Mouse (Mus musculus): Measurements from ENCODE around the gene Slc16a10. TPM values are rescaled to one million over a fixed set of nuclear protein-coding genes. Genes with fewer than 3 reads are reported as not detected.

The Slc16a10 gene
- polyA plus RNA-seq, 1 experiment, result 114 TPM

- Histone ChIP-seq H3K27ac (ENCODE audit: insufficient read depth, low read depth, low read length) (peak overlapping the region; percentile 89), H3K36me3 (ENCODE audit: control insufficient read depth, insufficient read depth, low read length) (peaks cover 11% of the 10 kb centered on the region), H3K4me1 (ENCODE audit: control insufficient read depth, insufficient read depth, insufficient read length, low read length) (peaks cover 25% of the 10 kb centered on the region), H3K4me3 (ENCODE audit: low read depth, low read length) (no peak overlapping the region), H3K27me3 (ENCODE audit: control insufficient read depth, insufficient read depth, low read length) (no peaks in the 10 kb centered on the region)
- no peak for TF ChIP-seq POLR2A (IDR thresholded peaks at IDR 0.05; ENCODE audit: low read depth, low read length)
- no peak for TF ChIP-seq CTCF (IDR thresholded peaks at IDR 0.05; ENCODE audit: extremely low read depth, insufficient read length, insufficient replicate concordance, low read depth, low read length)
- WGBS, result 59% methylated on average over 8 of the region's 8 CpGs
Observed at GRCm38 (mm10) chr10:40054455-40054854, 87.6 kb downstream of the Slc16a10 start.

GRCm38 (mm10) chr10:40053896-40054295 is 88.2 kb downstream of the Slc16a10 start:
- WGBS, result 82% methylated on average over 4 of the region's 4 CpGs
- no peaks in the 10 kb centered on the region for H3K27me3 ChIP-seq (ENCODE audit: control insufficient read depth, insufficient read depth, low read length)
- H3K27ac ChIP-seq (ENCODE audit: insufficient read depth, low read depth, low read length), result peak overlapping the region; percentile 89
- peaks cover 11% of the 10 kb centered on the region for H3K36me3 ChIP-seq (ENCODE audit: control insufficient read depth, insufficient read depth, low read length)
- H3K4me3 ChIP-seq (ENCODE audit: low read depth, low read length), result no peak overlapping the region
- TF ChIP-seq CTCF (IDR thresholded peaks at IDR 0.05; ENCODE audit: extremely low read depth, insufficient read length, insufficient replicate concordance, low read depth, low read length) (no peak), POLR2A (IDR thresholded peaks at IDR 0.05; ENCODE audit: low read depth, low read length) (no peak)
- H3K4me1 ChIP-seq (ENCODE audit: control insufficient read depth, insufficient read depth, insufficient read length, low read length), result peaks cover 24% of the 10 kb centered on the region

DNA sequence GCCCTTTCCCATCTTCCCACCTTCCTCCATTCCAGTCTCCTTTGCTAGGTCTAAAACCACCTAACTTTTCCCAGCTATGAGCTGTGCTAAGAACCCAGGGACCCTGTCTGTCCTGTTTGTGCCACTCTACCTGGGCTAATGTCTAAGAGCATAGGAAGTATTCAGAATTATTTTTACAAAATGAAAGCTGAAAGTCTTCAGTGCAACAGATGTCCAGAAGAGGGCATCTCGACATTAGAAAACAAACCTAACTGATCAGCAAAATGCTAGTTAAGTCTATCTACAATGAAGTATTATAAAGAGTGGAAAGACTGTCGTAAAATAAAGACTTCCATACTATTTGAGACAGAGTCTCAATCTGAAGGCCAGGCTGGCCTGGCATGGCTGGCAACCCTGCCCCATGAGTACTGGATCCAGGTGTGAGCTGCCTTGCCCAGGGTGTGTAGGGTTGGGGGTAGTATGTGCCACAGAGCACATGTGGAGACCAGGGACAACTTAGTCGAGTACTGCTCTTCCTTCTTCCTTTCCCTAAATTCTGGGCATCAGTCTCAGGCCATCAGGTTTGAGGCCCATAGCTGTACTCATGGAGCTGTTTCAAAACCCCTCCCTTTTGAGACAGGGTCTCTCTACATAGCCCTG is 88.7 kb downstream of the Slc16a10 start:
- H3K4me3 ChIP-seq (ENCODE audit: low read depth, low read length), result no peak overlapping the region
- peaks cover 21% of the 10 kb centered on the region for H3K4me1 ChIP-seq (ENCODE audit: control insufficient read depth, insufficient read depth, insufficient read length, low read length)
- H3K36me3 ChIP-seq (ENCODE audit: control insufficient read depth, insufficient read depth, low read length), result peaks cover 11% of the 10 kb centered on the region
- 32% methylated on average over 3 of the region's 3 CpGs for WGBS
- no peaks in the 10 kb centered on the region for H3K27me3 ChIP-seq (ENCODE audit: control insufficient read depth, insufficient read depth, low read length)
- H3K27ac ChIP-seq (ENCODE audit: insufficient read depth, low read depth, low read length), result peak overlapping the region; percentile 89; the same call in 1 of the 2 replicates
- TF ChIP-seq POLR2A (IDR thresholded peaks at IDR 0.05; ENCODE audit: low read depth, low read length) (no peak), CTCF (IDR thresholded peaks at IDR 0.05; ENCODE audit: extremely low read depth, insufficient read length, insufficient replicate concordance, low read depth, low read length) (no peak)

GRCm38 (mm10) chr10:40051997-40052396 is 90.1 kb downstream of the Slc16a10 start:
- H3K36me3 ChIP-seq (ENCODE audit: control insufficient read depth, insufficient read depth, low read length), result peaks cover 11% of the 10 kb centered on the region
- TF ChIP-seq CTCF (IDR thresholded peaks at IDR 0.05; ENCODE audit: extremely low read depth, insufficient read length, insufficient replicate concordance, low read depth, low read length) (no peak), POLR2A (IDR thresholded peaks at IDR 0.05; ENCODE audit: low read depth, low read length) (no peak)
- H3K4me1 ChIP-seq (ENCODE audit: control insufficient read depth, insufficient read depth, insufficient read length, low read length), result peaks cover 19% of the 10 kb centered on the region
- peak overlapping the region; percentile 11; the same call in 1 of the 2 replicates for H3K27ac ChIP-seq (ENCODE audit: insufficient read depth, low read depth, low read length)
- H3K4me3 ChIP-seq (ENCODE audit: low read depth, low read length), result no peak overlapping the region
- H3K27me3 ChIP-seq (ENCODE audit: control insufficient read depth, insufficient read depth, low read length), result no peaks in the 10 kb centered on the region
- WGBS, result 46% methylated on average over 3 of the region's 3 CpGs

- WGBS, result 49% methylated on average over 2 of the region's 2 CpGs
- Histone ChIP-seq H3K27me3 (ENCODE audit: control insufficient read depth, insufficient read depth, low read length) (no peaks in the 10 kb centered on the region), H3K4me1 (ENCODE audit: control insufficient read depth, insufficient read depth, insufficient read length, low read length) (peaks cover 11% of the 10 kb centered on the region), H3K36me3 (ENCODE audit: control insufficient read depth, insufficient read depth, low read length) (peaks cover 11% of the 10 kb centered on the region), H3K4me3 (ENCODE audit: low read depth, low read length) (no peak overlapping the region), H3K27ac (ENCODE audit: insufficient read depth, low read depth, low read length) (no peak overlapping the region)
- TF ChIP-seq POLR2A (IDR thresholded peaks at IDR 0.05; ENCODE audit: low read depth, low read length) (no peak), CTCF (IDR thresholded peaks at IDR 0.05; ENCODE audit: extremely low read depth, insufficient read length, insufficient replicate concordance, low read depth, low read length) (no peak)
Observed at GRCm38 (mm10) chr10:40050763-40051162, 91.3 kb downstream of the Slc16a10 start.

- Histone ChIP-seq H3K36me3 (ENCODE audit: control insufficient read depth, insufficient read depth, low read length) (peaks cover 8% of the 10 kb centered on the region), H3K4me3 (ENCODE audit: low read depth, low read length) (no peak overlapping the region), H3K27ac (ENCODE audit: insufficient read depth, low read depth, low read length) (no peak overlapping the region), H3K27me3 (ENCODE audit: control insufficient read depth, insufficient read depth, low read length) (no peaks in the 10 kb centered on the region), H3K4me1 (ENCODE audit: control insufficient read depth, insufficient read depth, insufficient read length, low read length) (no peaks in the 10 kb centered on the region)
- 66% methylated on average over 4 of the region's 4 CpGs for WGBS
- TF ChIP-seq POLR2A (IDR thresholded peaks at IDR 0.05; ENCODE audit: low read depth, low read length), result no peak
- TF ChIP-seq CTCF (IDR thresholded peaks at IDR 0.05; ENCODE audit: extremely low read depth, insufficient read length, insufficient replicate concordance, low read depth, low read length), result peak; percentile 18; the same call in 1 of the 2 replicates
Observed at GRCm38 (mm10) chr10:40041339-40041738, 100.7 kb downstream of the Slc16a10 start.

- Histone ChIP-seq H3K36me3 (ENCODE audit: control insufficient read depth, insufficient read depth, low read length) (peaks cover 21% of the 10 kb centered on the region), H3K27me3 (ENCODE audit: control insufficient read depth, insufficient read depth, low read length) (no peaks in the 10 kb centered on the region), H3K27ac (ENCODE audit: insufficient read depth, low read depth, low read length) (no peak overlapping the region), H3K4me1 (ENCODE audit: control insufficient read depth, insufficient read depth, insufficient read length, low read length) (no peaks in the 10 kb centered on the region), H3K4me3 (ENCODE audit: low read depth, low read length) (no peak overlapping the region)
- WGBS, result 80% methylated on average over 24 of the region's 24 CpGs
- no peak for TF ChIP-seq CTCF (IDR thresholded peaks at IDR 0.05; ENCODE audit: extremely low read depth, insufficient read length, insufficient replicate concordance, low read depth, low read length)
- no peak for TF ChIP-seq POLR2A (IDR thresholded peaks at IDR 0.05; ENCODE audit: low read depth, low read length)
Observed at GRCm38 (mm10) chr10:40036686-40037560, 105.1 kb downstream of the Slc16a10 start.

All from small intestine, adult 2 months (tissue).